Comparison of ENCODE assay signal across 8 mouse cellular contexts in the genomic region with DNA sequence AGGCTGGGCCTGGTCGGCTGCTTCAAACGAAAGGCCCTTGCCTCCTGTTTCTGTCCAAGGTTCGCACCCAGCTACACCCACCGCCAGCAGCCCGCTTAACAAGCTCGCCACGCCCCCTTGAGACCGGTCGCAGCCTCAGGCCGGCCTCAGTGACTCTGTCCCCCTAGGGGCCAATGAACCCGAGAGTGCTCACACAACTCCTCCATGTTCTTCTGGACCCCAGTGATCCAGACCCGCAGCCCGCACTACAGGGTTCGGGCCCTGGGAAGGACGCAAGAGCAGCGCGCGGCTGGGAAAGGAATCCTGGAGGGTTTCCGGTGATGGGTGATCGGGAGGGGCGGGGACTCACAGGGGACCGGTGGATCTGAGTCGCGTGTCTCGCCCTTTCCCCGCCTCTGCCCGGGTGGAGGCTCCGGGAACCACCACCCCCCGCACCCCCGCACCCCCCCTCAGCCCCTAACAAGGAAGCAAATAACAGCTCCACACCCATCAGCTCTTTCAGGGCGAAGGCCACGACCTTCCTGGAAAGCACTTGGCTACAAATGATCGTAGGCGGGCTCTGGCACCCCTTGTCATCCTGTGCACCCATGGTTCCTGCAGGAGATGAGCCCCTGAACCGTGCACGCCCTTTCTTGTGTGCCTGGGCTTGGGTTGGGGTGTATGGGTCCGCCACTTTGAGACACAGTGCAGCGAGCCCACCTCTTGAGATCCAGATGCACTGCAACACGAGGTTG. TPM values are rescaled to one million over a fixed set of nuclear protein-coding genes. Genes with fewer than 3 reads are reported as not detected.
DNase-seq lines count a peak whose midpoint lies in the region; ATAC-seq and TF ChIP-seq lines count a peak whose summit lies in the region.

No protein-coding gene starts in this region.

- peak overlapping the region; percentile 5 for H3K9ac ChIP-seq in CH12.LX (ENCODE audit: insufficient read depth, low read depth)
- peak overlapping the region; percentile 56 for H3K9ac ChIP-seq in forebrain, embryonic 12.5 days

- TF ChIP-seq EP300 in CH12.LX (IDR thresholded peaks at IDR 0.05; ENCODE audit: low read length): no peak

- H3K79me2 ChIP-seq in CH12.LX (replicated peaks; ENCODE audit: control insufficient read depth, extremely low read depth, insufficient read depth, poor library complexity, severe bottlenecking): no peaks in the 10 kb centered on the region

- H3K4me2 ChIP-seq in CH12.LX (ENCODE audit: insufficient read depth, low read depth, poor library complexity, severe bottlenecking): peak overlapping the region; percentile 98
- H3K4me2 ChIP-seq in forebrain, embryonic 12.5 days: peak overlapping the region; percentile 84

- no peak for TF ChIP-seq POLR2A in CH12.LX (IDR thresholded peaks at IDR 0.05; ENCODE audit: low read depth, low read length)

- DNase-seq in CH12.LX (ENCODE audit: extremely low read depth): peak; percentile 44
- peak; percentile 78 for DNase-seq in heart, postnatal 4 days
- peak; percentile 60 to 63 for DNase-seq in layer of hippocampus, adult 2 months (ENCODE audit: low spot score in 2 of 2)
- peak; percentile 73 for DNase-seq in lung, postnatal 14 days
- peak; percentile 64 for DNase-seq in retina, postnatal 1 day
- no peak for DNase-seq in cerebellum, adult 11-12 months

- no peak; the same call in 1 of the 2 replicates for TF ChIP-seq RAD21 in CH12.LX (IDR thresholded peaks at IDR 0.05; ENCODE audit: low read depth, low read length)

- H3K4me1 ChIP-seq in CH12.LX (ENCODE audit: control insufficient read depth in 1 of 2, insufficient read depth in 2 of 2): peaks cover 4 to 11% of the 10 kb centered on the region in 2 experiments
- H3K4me1 ChIP-seq in forebrain, embryonic 12.5 days: peaks cover 29% of the 10 kb centered on the region

- under 1% methylated on average over 39 of the region's 39 CpGs for WGBS in forebrain, embryonic 12.5 days

- no peaks in the 10 kb centered on the region for H3K36me3 ChIP-seq in CH12.LX (replicated peaks in 1 of 2; ENCODE audit: control insufficient read depth in 1 of 2, insufficient read depth in 1 of 2, low read length in 1 of 2)
- no peaks in the 10 kb centered on the region for H3K36me3 ChIP-seq in forebrain, embryonic 12.5 days (replicated peaks)

- peaks cover 57% of the 10 kb centered on the region for H3K27me3 ChIP-seq in CH12.LX (replicated peaks)
- H3K27me3 ChIP-seq in forebrain, embryonic 12.5 days: 0 out of 2 replicates have a peak, but pooled peaks cover 3% of the 10 kb centered on the region

- no peaks in the 10 kb centered on the region for H3K9me3 ChIP-seq in CH12.LX (replicated peaks; ENCODE audit: low read length)
- H3K9me3 ChIP-seq in forebrain, embryonic 12.5 days: no peaks in the 10 kb centered on the region

- peak; percentile 79 for ATAC-seq in activated CD4-positive, CD25-positive, alpha-beta regulatory T cell, adult 4 months
- ATAC-seq in forebrain, embryonic 12.5 days (ENCODE audit: low FRiP score): peak; percentile 66

- H3K27ac ChIP-seq in CH12.LX (ENCODE audit: insufficient read depth, low read depth): no peak overlapping the region
- no peak overlapping the region for H3K27ac ChIP-seq in forebrain, embryonic 12.5 days
- peak overlapping the region; percentile 76 for H3K27ac ChIP-seq in layer of hippocampus, adult 2 months

- peak in 1 of 2 experiments; percentile 40; a peak in 2 of 4 replicates for TF ChIP-seq CTCF in CH12.LX (conservative IDR thresholded peaks at IDR 0.05 in 1 of 2, IDR thresholded peaks at IDR 0.05 in 1 of 2; ENCODE audit: low read depth in 2 of 2, low read length in 2 of 2)
- peak; percentile 51 for TF ChIP-seq CTCF in layer of hippocampus, adult 2 months (conservative IDR thresholded peaks at IDR 0.05)

- dilution Hi-C loops in CH12.LX (cut with MboI; ENCODE audit: extremely low pct_ligation_motif_present, extremely low pct_unique_long_range_greater_than_20kb, low sequenced_read_pairs): no loop called here

- peak overlapping the region; percentile 45 to 55 (median 52) for H3K4me3 ChIP-seq in CH12.LX (replicated peaks in 1 of 3; ENCODE audit: low read depth in 2 of 3, low read length in 2 of 3, poor library complexity in 1 of 3)
- H3K4me3 ChIP-seq in forebrain, embryonic 12.5 days (replicated peaks): peak overlapping the region; percentile 43
- peak overlapping the region; percentile 66 for H3K4me3 ChIP-seq in layer of hippocampus, adult 2 months

- in situ Hi-C loops in CH12.LX (cut with MboI; ENCODE audit: low pct_ligation_motif_present, low pct_unique_long_range_greater_than_20kb, low sequenced_read_pairs): no loop called here

TF ChIP-seq in CH12.LX, 34 proteins besides CTCF, POLR2A, EP300 and RAD21:
- TF ChIP-seq RCOR1 (conservative IDR thresholded peaks at IDR 0.05; ENCODE audit: low read depth, low read length) (no peak), TCF12 (IDR thresholded peaks at IDR 0.05; ENCODE audit: low read depth, low read length) (0 out of 2 replicates have a peak, but pooled peaks have one; percentile 10), HCFC1 (IDR thresholded peaks at IDR 0.05; ENCODE audit: low read depth, low read length) (no peak), UBTF (IDR thresholded peaks at IDR 0.05; ENCODE audit: low read depth, low read length) (no peak), ZC3H11A (IDR thresholded peaks at IDR 0.05; ENCODE audit: low read depth, low read length) (no peak), IRF4 (IDR thresholded peaks at IDR 0.05; ENCODE audit: low read depth, low read length) (peak; percentile 11; the same call in 1 of the 2 replicates), ELF1 (IDR thresholded peaks at IDR 0.05; ENCODE audit: low read depth, low read length) (no peak)

RNA-seq across cellular contexts. Expression of a gene that starts 17.9 kb away (rescaled TPM):
- total RNA-seq in CH12.LX (2012; rRNA removed): 85.0 and 150 TPM in 2 replicates
- total RNA-seq in CH12.LX (2014; rRNA removed): 63.6 and 67.6 TPM in 2 replicates
- 93.8 and 107 TPM in 2 replicates for polyA plus RNA-seq in CH12.LX (2012; ENCODE audit: insufficient read length, low read depth)
- polyA plus RNA-seq in activated CD4-positive, CD25-positive, alpha-beta regulatory T cell, adult 4 months (2017; shearing (Covaris generic)): 10 to 100 TPM; 25.4 to 30.9 TPM
- polyA plus RNA-seq in forebrain, embryonic 12.5 days (2016; fragmentation: Nextera tagmentation; extraction: Ambion mirVana): 63.1 and 64.3 TPM in 2 replicates
- 10 to 100 TPM; 20.2 to 25.7 TPM for total RNA-seq in heart, postnatal 4 days (2021)
- total RNA-seq in layer of hippocampus, adult 2 months (2021): 10 to 100 TPM; 21.4 to 26.5 TPM

RNA-seq across cellular contexts. Expression of a gene that starts 18.2 kb away (rescaled TPM):
- total RNA-seq in CH12.LX (2012; rRNA removed) (10.3 and 10.7 TPM in 2 replicates), CH12.LX (2014; rRNA removed) (7.5 and 8.1 TPM in 2 replicates)
- polyA plus RNA-seq in CH12.LX (2012; ENCODE audit: insufficient read length, low read depth): 7.1 and 8.5 TPM in 2 replicates
- 10 to 100 TPM; 13.5 to 15.0 TPM for polyA plus RNA-seq in activated CD4-positive, CD25-positive, alpha-beta regulatory T cell, adult 4 months (2017; shearing (Covaris generic))
- 8.3 and 8.9 TPM in 2 replicates for polyA plus RNA-seq in forebrain, embryonic 12.5 days (2016; fragmentation: Nextera tagmentation; extraction: Ambion mirVana)
- total RNA-seq in heart, postnatal 4 days (2021): 1 to 10 TPM; 6.6 to 9.0 TPM
- total RNA-seq in layer of hippocampus, adult 2 months (2021): 10 to 100 TPM; 10.1 to 13.3 TPM

RNA-seq across cellular contexts. Expression of a gene that starts 24.6 kb away (rescaled TPM):
- total RNA-seq in CH12.LX (2012; rRNA removed): 19.0 and 20.4 TPM in 2 replicates
- total RNA-seq in CH12.LX (2014; rRNA removed): 19.9 and 26.0 TPM in 2 replicates
- 11.4 and 14.1 TPM in 2 replicates for polyA plus RNA-seq in CH12.LX (2012; ENCODE audit: insufficient read length, low read depth)
- polyA plus RNA-seq in activated CD4-positive, CD25-positive, alpha-beta regulatory T cell, adult 4 months (2017; shearing (Covaris generic)): 1 to 10 TPM; 2.6 to 3.6 TPM
- polyA plus RNA-seq in forebrain, embryonic 12.5 days (2016; fragmentation: Nextera tagmentation; extraction: Ambion mirVana): 46.0 and 49.4 TPM in 2 replicates
- 10 to 100 TPM; 36.8 to 40.2 TPM for total RNA-seq in heart, postnatal 4 days (2021)
- total RNA-seq in layer of hippocampus, adult 2 months (2021): 10 to 100 TPM; 29.9 to 37.9 TPM
